Comparison of ENCODE assay signal across 13 mouse cellular contexts in the genomic region with DNA sequence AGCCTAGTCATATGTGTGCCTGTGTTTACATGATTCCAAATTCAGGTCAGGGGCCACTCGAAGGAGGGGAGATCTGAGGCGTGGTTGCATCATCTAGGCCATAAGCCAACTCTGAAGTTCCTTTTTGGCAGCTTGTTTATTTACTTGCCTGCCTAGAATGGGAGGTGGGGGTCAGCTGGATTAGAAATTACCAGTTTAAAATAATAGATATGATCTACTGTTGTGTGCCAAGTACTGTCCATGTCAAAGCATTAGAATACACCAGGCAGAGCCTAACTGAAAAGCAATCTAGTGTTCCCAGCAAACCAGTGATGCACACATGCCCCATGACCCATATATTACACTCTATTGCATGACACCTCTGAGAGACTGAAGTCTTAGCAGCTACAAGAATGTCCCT. TPM values are rescaled to one million over a fixed set of nuclear protein-coding genes. Genes with fewer than 3 reads are reported as not detected.
DNase-seq lines count a peak whose midpoint lies in the region; ATAC-seq lines count a peak whose summit lies in the region.
"Had no signal": no experiment of that assay in that cellular context is flagged by ENCODE, and none has a peak within 500 bp of the region (broad histone marks: within the 10 kb centered on the region; RNA-seq: fewer than 3 reads in every experiment).

No protein-coding gene starts in this region.

- H3K27ac ChIP-seq in kidney, embryonic 16.5 days (ENCODE audit: low read length): no peak overlapping the region
- no peak overlapping the region for H3K27ac ChIP-seq in forebrain, embryonic 14.5 days (ENCODE audit: low read depth, low read length)
- H3K27ac ChIP-seq: midbrain, embryonic 10.5 days; neural tube, embryonic 13.5 days had no signal

- H3K4me3 ChIP-seq in kidney, embryonic 16.5 days (ENCODE audit: low read length): no peak overlapping the region
- no peak overlapping the region for H3K4me3 ChIP-seq in forebrain, embryonic 14.5 days (ENCODE audit: low read depth, low read length)
- H3K4me3 ChIP-seq: erythroblast, embryonic 14.5 days; midbrain, embryonic 10.5 days; neural tube, embryonic 13.5 days had no signal

- H3K36me3 ChIP-seq in kidney, embryonic 16.5 days (ENCODE audit: insufficient read depth, low read length): peaks cover 3% of the 10 kb centered on the region; the same call in 1 of the 2 replicates
- H3K36me3 ChIP-seq in forebrain, embryonic 14.5 days (ENCODE audit: control insufficient read depth, insufficient read depth, low read length): peaks cover 40% of the 10 kb centered on the region

- ATAC-seq in kidney, embryonic 16.5 days (ENCODE audit: low FRiP score, low TSS enrichment): no peak
- ATAC-seq in forebrain, embryonic 14.5 days: no peak

- H3K27me3 ChIP-seq in kidney, embryonic 16.5 days (ENCODE audit: insufficient read depth, low read length): no peaks in the 10 kb centered on the region
- no peaks in the 10 kb centered on the region for H3K27me3 ChIP-seq in forebrain, embryonic 14.5 days (replicated peaks; ENCODE audit: control insufficient read depth, insufficient read depth, low read length)
- H3K27me3 ChIP-seq: neural tube, embryonic 13.5 days had no signal

- WGBS in kidney, embryonic 16.5 days: 46% methylated on average over 2 of the region's 2 CpGs
- 86% methylated on average over 2 of the region's 2 CpGs for WGBS in forebrain, embryonic 14.5 days

- peak; percentile 40 for DNase-seq in kidney, adult 11 months
- peak; percentile 95 for DNase-seq in adipocyte (ENCODE audit: low spot score)
- peak; percentile 62 to 68 for DNase-seq in heart, postnatal 36 days
- DNase-seq in lung, postnatal 25 days (ENCODE audit: low spot score): peak; percentile 89
- no peak for DNase-seq in forebrain, embryonic 14.5 days (ENCODE audit: low spot score)
- no peak for DNase-seq in left cerebral cortex, postnatal 14 days (ENCODE audit: low spot score in 2 of 2)
- DNase-seq: cerebellum, adult 9-10 months; right cerebral cortex, postnatal 14 days had no signal

- H3K4me2 ChIP-seq in kidney, embryonic 16.5 days (replicated peaks; ENCODE audit: low read depth, low read length): no peak overlapping the region
- no peak overlapping the region for H3K4me2 ChIP-seq in forebrain, embryonic 14.5 days (ENCODE audit: low read length)
- H3K4me2 ChIP-seq: neural tube, embryonic 13.5 days had no signal

- no peaks in the 10 kb centered on the region for H3K9me3 ChIP-seq in kidney, embryonic 16.5 days (ENCODE audit: low read length)
- H3K9me3 ChIP-seq in forebrain, embryonic 14.5 days (replicated peaks; ENCODE audit: control insufficient read depth, low read length): no peaks in the 10 kb centered on the region
- H3K9me3 ChIP-seq: midbrain, embryonic 10.5 days; neural tube, embryonic 13.5 days had no signal

- no peak overlapping the region for H3K9ac ChIP-seq in kidney, embryonic 16.5 days (replicated peaks; ENCODE audit: low read length)
- no peak overlapping the region for H3K9ac ChIP-seq in forebrain, embryonic 14.5 days (ENCODE audit: low read length)
- H3K9ac ChIP-seq: neural tube, embryonic 13.5 days had no signal

- intact Hi-C loops in heart, postnatal 36 days (cut with DNase I): loop anchor here (5.0 kb wide), 2 partner anchors 78 to 228 kb away; a partner anchor contains a TSS
- intact Hi-C loops in left cerebral cortex, postnatal 14 days (cut with DNase I): loop anchor here (5.0 kb wide), 2 partner anchors 128 to 233 kb away; no protein-coding TSS in a partner anchor

- H3K4me1 ChIP-seq in kidney, embryonic 16.5 days (ENCODE audit: insufficient read depth, low read length): 0 out of 2 replicates have a peak, but pooled peaks cover 2% of the 10 kb centered on the region
- no peaks in the 10 kb centered on the region for H3K4me1 ChIP-seq in forebrain, embryonic 14.5 days (ENCODE audit: control insufficient read depth, insufficient read depth, low read length)
- H3K4me1 ChIP-seq: midbrain, embryonic 10.5 days; neural tube, embryonic 13.5 days had no signal

RNA-seq across cellular contexts. Expression of a gene that starts 17.3 kb away (rescaled TPM):
- polyA plus RNA-seq in kidney, embryonic 16.5 days (2015; fragmentation: Nextera tagmentation; extraction: Ambion mirVana): 0.25 and 0.51 TPM in 2 replicates
- total RNA-seq in heart, postnatal 36 days (2021): 100 to 1,000 TPM; 196 to 198 TPM
- polyA plus RNA-seq in forebrain, embryonic 14.5 days (2014; fragmentation: Nextera tagmentation; extraction: Ambion mirVana): 0.06 TPM in 1 of 2 replicates, not detected in the other
- 10 to 100 TPM; 31.3 to 32.4 TPM for total RNA-seq in left cerebral cortex, postnatal 14 days (2021)
- total RNA-seq: granulocyte monocyte progenitor cell, adult 5-6 weeks had no signal
- polyA plus RNA-seq: erythroblast, embryonic 14.5 days; midbrain, embryonic 10.5 days had no signal

RNA-seq across cellular contexts. Expression of a gene that starts 44.5 kb away (rescaled TPM):
- 3.5 and 4.0 TPM in 2 replicates for polyA plus RNA-seq in kidney, embryonic 16.5 days (2015; fragmentation: Nextera tagmentation; extraction: Ambion mirVana)
- 10 to 100 TPM in 1 of 2 experiments, 1 to 10 TPM in 1; 9.8 to 10.4 TPM for total RNA-seq in heart, postnatal 36 days (2021)
- polyA plus RNA-seq in forebrain, embryonic 14.5 days (2014; fragmentation: Nextera tagmentation; extraction: Ambion mirVana): 25.3 and 32.7 TPM in 2 replicates
- total RNA-seq in left cerebral cortex, postnatal 14 days (2021): 100 to 1,000 TPM; 127 to 129 TPM

RNA-seq across cellular contexts. Expression of a gene that starts 48.4 kb away (rescaled TPM):
- 9.7 and 13.0 TPM in 2 replicates for polyA plus RNA-seq in kidney, embryonic 16.5 days (2015; fragmentation: Nextera tagmentation; extraction: Ambion mirVana)
- total RNA-seq in heart, postnatal 36 days (2021): 10 to 100 TPM; 55.2 to 57.1 TPM
- polyA plus RNA-seq in forebrain, embryonic 14.5 days (2014; fragmentation: Nextera tagmentation; extraction: Ambion mirVana): 16.3 and 18.7 TPM in 2 replicates
- total RNA-seq in left cerebral cortex, postnatal 14 days (2021): 100 to 1,000 TPM; 150 to 153 TPM

Comparison
In these comparisons a context has a peak if more than half of its experiments do, and no peak if none do; other contexts are left out.
1. DNase-seq: peak in kidney, adult 11 months (single experiment), adipocyte (single experiment), heart, postnatal 36 days (2 of 2) and lung, postnatal 25 days (single experiment); none in forebrain, embryonic 14.5 days (single experiment) and left cerebral cortex, postnatal 14 days (0 of 2).
2. RNA of a gene that starts 17.3 kb away (total RNA-seq): 196 to 198 TPM in heart, postnatal 36 days; 31.3 to 32.4 TPM in left cerebral cortex, postnatal 14 days; every median in the first group is over 4 times any median in the second.
3. RNA of a gene that starts 44.5 kb away (total RNA-seq): 127 to 129 TPM in left cerebral cortex, postnatal 14 days; 9.8 to 10.4 TPM in heart, postnatal 36 days; every median in the first group is over 10 times any median in the second.